Mouse (Mus musculus): Measurements from ENCODE around the gene Fen1. TPM values are rescaled to one million over a fixed set of nuclear protein-coding genes. Genes with fewer than 3 reads are reported as not detected.
"Not testable (repeated sequence)": the region's sequence is repeated elsewhere in the genome, so short reads cannot be mapped to it uniquely, and the experiment has no call there.

Gene Fen1
- polyA plus RNA-seq, 1 experiment from 2014 or later, result 120 TPM

GRCm38 (mm10) chr19:10165928-10166327, 38.0 kb downstream of the Fen1 start:
- not testable (repeated sequence) for H3K4me2 ChIP-seq; H3K27me3 ChIP-seq; H3K36me3 ChIP-seq; H3K27ac ChIP-seq; H3K9me3 ChIP-seq; H3K9ac ChIP-seq; H3K4me3 ChIP-seq; H3K4me1 ChIP-seq; ATAC-seq (ENCODE audit: borderline replicate concordance, extremely low read depth, low FRiP score, low TSS enrichment)
- 75% methylated on average over 4 of the region's 4 CpGs for WGBS

GRCm38 (mm10) chr19:10163896-10164295, 40.1 kb downstream of the Fen1 start:
- no peak for ATAC-seq (ENCODE audit: borderline replicate concordance, extremely low read depth, low FRiP score, low TSS enrichment)
- Histone ChIP-seq H3K4me3 (no peak overlapping the region), H3K9ac (no peak overlapping the region), H3K4me1 (no peaks in the 10 kb centered on the region), H3K4me2 (no peak overlapping the region), H3K27me3 (no peaks in the 10 kb centered on the region), H3K27ac (no peak overlapping the region), H3K36me3 (no peaks in the 10 kb centered on the region), H3K9me3 (no peaks in the 10 kb centered on the region)
- 78% methylated on average over 3 of the region's 3 CpGs for WGBS

- Histone ChIP-seq H3K4me1 (no peaks in the 10 kb centered on the region), H3K4me3 (no peak overlapping the region), H3K9ac (no peak overlapping the region), H3K27me3 (no peaks in the 10 kb centered on the region), H3K9me3 (no peaks in the 10 kb centered on the region), H3K4me2 (no peak overlapping the region), H3K27ac (no peak overlapping the region), H3K36me3 (no peaks in the 10 kb centered on the region)
- 51% methylated on average over 2 of the region's 2 CpGs for WGBS
- ATAC-seq (ENCODE audit: borderline replicate concordance, extremely low read depth, low FRiP score, low TSS enrichment), result no peak
These were observed 46.2 kb downstream of the Fen1 start for GRCm38 (mm10) chr19:10157725-10158124.

- ATAC-seq (ENCODE audit: borderline replicate concordance, extremely low read depth, low FRiP score, low TSS enrichment), result no peak
- H3K27ac ChIP-seq, result no peak overlapping the region
- WGBS, result 53% methylated on average over 3 of the region's 3 CpGs
These were observed 54.8 kb downstream of the Fen1 start for GRCm38 (mm10) chr19:10149189-10149588.

More at GRCm38 (mm10) chr19:10149189-10149588, 54.8 kb downstream of the Fen1 start:
- H3K4me3 ChIP-seq, result no peak overlapping the region
- no peaks in the 10 kb centered on the region for H3K27me3 ChIP-seq
- H3K4me1 ChIP-seq, result no peaks in the 10 kb centered on the region
- no peak overlapping the region for H3K4me2 ChIP-seq
- no peaks in the 10 kb centered on the region for H3K36me3 ChIP-seq
- no peak overlapping the region for H3K9ac ChIP-seq
- no peaks in the 10 kb centered on the region for H3K9me3 ChIP-seq

Small RNA genes within 50 kb of the gene (microRNA-seq; reads per million reads assigned to microRNA genes)
- not detected for gene Mir6993

Other genes starting within 250 kb of the Fen1 start
- gene Fth1, start 223.6 kb downstream of the Fen1 start, polyA plus RNA-seq (2015; fragmentation: Nextera tagmentation; extraction: Ambion mirVana), result 1,860 and 1,896 TPM in 2 replicates
- 1.1 TPM in 2 replicates for gene Best1, start 202.5 kb downstream of the Fen1 start, polyA plus RNA-seq (2015; fragmentation: Nextera tagmentation; extraction: Ambion mirVana)
- 31.5 and 33.1 TPM in 2 replicates for gene Rab3il1, start 202.5 kb downstream of the Fen1 start, polyA plus RNA-seq (2015; fragmentation: Nextera tagmentation; extraction: Ambion mirVana)
- 54.5 and 64.1 TPM in 2 replicates for gene Fads3, start 162.6 kb downstream of the Fen1 start, polyA plus RNA-seq (2015; fragmentation: Nextera tagmentation; extraction: Ambion mirVana)
- 98.0 and 99.3 TPM in 2 replicates for gene Fads2, start 102.4 kb downstream of the Fen1 start, polyA plus RNA-seq (2015; fragmentation: Nextera tagmentation; extraction: Ambion mirVana)
- gene Fads1, start 21.3 kb downstream of the Fen1 start, polyA plus RNA-seq (2015; fragmentation: Nextera tagmentation; extraction: Ambion mirVana), result 101 and 106 TPM in 2 replicates
- 440 and 459 TPM in 2 replicates for gene Tmem258, start 155 bp downstream of the Fen1 start, polyA plus RNA-seq (2015; fragmentation: Nextera tagmentation; extraction: Ambion mirVana)
- gene Myrf, start 36.6 kb upstream of the Fen1 start, polyA plus RNA-seq (2015; fragmentation: Nextera tagmentation; extraction: Ambion mirVana), result 5.6 and 6.5 TPM in 2 replicates
- gene Dagla, start 100.7 kb upstream of the Fen1 start, polyA plus RNA-seq (2015; fragmentation: Nextera tagmentation; extraction: Ambion mirVana), result 3.1 and 3.2 TPM in 2 replicates
- 2.1 TPM in 2 replicates for gene Syt7, start 184.9 kb upstream of the Fen1 start, polyA plus RNA-seq (2015; fragmentation: Nextera tagmentation; extraction: Ambion mirVana)

All from lung, embryonic 15.5 days (tissue).